Mouse (Mus musculus) naive thymus-derived CD4-positive, alpha-beta T cell, adult 2 months (primary cell): ENCODE measurements around the gene Paqr9.
"Not testable (repeated sequence)": the region's sequence is repeated elsewhere in the genome, so short reads cannot be mapped to it uniquely, and the experiment has no call there.

Source experiments
- DNase-seq: peaks from one replicate; pipeline ENCODE4 v3.0.0-alpha.2; 2011; ENCODE audit warnings: low read depth

Paqr9 gene

DNA sequence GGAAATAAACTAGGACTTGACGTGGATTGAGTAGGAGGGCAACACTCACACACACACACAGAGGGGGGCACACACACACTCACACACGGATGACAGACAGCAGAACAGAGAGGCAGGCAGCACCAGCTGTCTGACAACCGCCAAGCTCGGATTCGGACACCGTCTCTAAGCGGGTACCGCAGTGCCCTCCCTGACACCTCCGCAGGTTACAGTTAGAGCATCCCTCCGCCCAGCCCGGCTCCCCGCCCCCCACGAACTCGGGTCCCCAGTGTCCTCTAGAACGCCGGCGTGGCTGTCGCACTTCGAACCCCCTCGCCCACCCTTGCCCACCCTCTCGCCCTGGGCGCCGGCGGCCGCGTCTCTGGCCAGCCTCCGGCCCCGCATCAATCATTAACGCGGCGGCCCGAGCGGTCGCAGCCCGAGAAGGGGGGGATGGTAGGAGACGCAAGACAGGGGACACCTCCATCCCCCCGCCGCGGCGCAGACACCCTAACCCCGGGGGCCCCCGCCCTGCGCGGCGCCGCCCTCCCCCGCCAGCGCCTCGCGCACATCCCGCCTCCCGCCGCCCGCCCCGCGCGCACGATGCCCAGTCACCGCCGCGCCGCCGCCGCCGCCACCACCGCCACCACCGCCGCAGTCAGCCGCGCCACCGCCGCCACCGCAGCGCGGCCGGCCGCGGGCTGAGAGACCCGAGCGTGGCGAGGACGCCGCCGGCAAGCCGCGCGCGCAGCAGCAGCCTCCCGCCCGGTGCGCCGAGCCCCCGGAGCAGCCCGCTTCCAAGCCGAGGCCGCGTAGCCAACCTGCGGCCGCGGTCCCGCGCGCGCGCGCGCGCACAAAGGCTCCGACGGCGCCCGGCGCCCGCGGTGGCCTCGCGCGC, at the start of gene Paqr9:
Gene Paqr9, plus strand, starts transcription at position 599 of the 877 bp plus-strand sequence.
- DNase-seq, result no peak

DNA sequence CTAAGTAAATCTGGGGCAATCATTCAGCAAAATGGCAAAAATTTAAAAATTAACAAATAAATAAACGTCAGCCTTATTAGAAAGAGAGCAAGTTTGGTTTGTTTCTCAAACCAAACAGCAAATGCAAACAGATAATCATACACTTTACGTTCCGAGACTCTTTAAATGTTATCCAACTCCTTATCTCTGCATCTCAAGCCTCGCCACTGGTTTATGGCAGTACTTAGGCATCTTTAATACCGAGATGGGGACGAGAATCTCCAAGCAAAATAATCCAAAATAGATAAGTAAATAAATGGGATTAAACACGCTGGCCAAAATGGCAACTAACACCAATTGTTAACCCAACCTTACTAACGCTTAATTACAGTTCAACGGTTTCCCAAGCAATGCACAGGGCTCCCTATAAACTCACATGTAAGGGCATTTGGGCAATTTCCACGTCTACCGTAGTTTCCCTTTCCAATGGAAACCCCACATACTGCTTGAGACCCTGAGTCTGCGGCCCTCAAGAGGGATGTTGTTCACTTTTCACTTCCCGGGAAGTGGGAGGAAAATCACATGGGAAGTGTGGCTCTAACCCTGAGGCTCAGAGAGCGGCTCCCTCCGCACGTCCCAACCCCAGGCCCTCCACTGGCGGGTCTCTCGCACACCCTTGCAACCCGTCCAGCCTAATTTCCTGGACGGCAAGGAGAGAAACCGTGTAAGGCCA, 48.6 kb upstream of the Paqr9 start:
- peak; percentile 23 for DNase-seq

DNA sequence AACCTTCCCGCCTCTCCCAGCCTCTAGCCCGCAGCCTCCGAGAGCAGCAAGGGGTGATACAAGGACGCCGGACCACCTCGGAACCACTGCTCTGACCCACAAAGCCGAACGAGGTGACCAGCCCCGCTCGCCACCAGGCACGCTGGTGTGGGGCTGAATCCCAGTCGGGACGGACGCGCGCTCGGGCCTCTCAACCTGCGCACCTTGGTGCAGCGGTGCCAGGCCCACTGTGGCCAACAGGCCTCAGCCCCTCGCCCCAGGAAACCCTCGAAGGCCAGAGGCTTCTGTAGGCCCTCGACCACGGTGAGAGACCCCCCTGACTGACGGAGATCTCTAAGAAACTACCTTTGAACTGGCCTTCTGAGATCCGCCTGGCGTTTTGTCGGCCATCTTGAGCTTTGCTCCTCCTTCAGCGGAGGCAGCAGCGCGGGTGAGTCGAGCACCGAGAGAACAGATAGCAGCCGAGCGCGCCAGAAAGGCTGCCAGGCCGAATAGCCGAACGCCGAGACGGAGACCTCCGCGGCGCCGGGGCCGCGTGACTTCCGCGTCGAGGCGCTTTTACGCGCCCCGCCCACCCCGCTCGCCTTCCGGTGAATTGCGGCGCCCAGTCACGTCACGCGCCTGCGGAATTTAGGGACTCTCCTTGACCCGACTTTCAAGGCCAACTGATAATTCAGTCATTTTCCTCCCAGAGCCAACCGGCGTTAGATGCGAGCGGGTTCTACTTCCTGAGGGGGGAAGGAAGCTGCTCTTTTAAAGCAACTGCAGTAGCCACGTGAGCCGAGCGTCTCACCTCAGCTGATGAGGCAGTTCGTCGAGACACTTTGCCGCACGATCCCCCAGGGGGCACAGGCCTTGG, 47.8 kb upstream of the Paqr9 start, which contains the start of gene U2surp:
Gene U2surp, minus strand, starts transcription at position 525 of the 859 bp plus-strand sequence.
- DNase-seq, result peak; percentile 97

DNA sequence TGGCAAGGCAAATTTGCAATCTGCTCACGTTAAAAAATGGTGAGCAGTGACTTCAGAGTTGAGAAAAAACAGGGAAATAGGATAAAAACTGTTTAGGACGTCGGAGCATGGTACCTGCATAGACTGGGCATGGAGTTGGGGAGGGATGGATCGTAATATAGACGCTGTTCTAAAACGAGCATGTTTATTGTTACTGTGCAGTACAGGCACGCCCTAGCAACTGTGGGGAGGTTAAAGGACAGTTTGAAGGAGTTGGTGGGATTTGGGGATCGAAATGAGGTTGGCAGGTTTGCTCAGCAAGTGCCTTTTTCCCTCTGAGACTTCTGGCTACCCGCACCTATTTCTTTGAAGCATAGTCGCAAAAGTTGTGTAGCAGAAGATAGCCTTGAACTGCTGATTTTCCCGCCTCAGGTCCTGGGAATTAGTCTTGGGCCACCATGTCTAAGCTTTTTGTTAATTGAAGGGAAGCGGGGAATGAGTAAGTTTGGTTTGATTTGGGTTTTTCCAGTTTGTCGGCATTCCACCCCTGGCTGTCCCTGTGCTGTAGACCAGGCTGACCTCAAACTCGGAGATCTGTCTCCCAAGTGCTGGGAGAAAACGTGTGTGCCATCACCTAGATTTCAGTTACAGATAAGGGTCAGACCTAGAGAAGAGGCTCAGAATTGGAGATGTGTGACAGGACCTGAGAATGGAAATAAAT, 47.0 kb upstream of the Paqr9 start:
- peak; percentile 16 for DNase-seq

- no peak for DNase-seq
Observed at GRCm38 (mm10) chr9:95513776-95514175, 45.7 kb upstream of the Paqr9 start.

DNA sequence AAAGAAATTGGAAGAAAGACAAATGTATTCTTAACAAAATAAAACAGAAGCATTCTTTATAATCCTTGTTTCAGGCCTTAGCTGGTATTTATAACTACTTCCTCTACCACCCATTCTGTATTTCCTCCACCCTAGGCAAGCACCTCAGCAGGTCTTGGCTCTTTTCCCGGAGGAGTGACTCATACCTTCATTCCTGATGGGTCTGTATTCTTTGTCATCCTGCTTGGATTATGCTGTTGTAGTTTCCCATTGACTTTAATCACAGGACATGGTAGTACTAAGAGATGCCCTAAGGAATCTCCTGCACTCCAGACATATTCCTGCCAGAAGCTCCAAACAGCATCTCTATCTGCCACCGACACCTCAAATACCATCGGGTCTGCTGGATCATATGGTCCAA, 45.1 kb upstream of the Paqr9 start:
- not testable (repeated sequence) for DNase-seq

GRCm38 (mm10) chr9:95520563-95520962, 38.9 kb upstream of the Paqr9 start:
- DNase-seq, result no peak

GRCm38 (mm10) chr9:95521031-95521430, 38.4 kb upstream of the Paqr9 start:
- no peak for DNase-seq

GRCm38 (mm10) chr9:95521566-95521965, 37.9 kb upstream of the Paqr9 start:
- DNase-seq, result no peak

GRCm38 (mm10) chr9:95522561-95522960, 36.9 kb upstream of the Paqr9 start:
- DNase-seq, result no peak

DNA sequence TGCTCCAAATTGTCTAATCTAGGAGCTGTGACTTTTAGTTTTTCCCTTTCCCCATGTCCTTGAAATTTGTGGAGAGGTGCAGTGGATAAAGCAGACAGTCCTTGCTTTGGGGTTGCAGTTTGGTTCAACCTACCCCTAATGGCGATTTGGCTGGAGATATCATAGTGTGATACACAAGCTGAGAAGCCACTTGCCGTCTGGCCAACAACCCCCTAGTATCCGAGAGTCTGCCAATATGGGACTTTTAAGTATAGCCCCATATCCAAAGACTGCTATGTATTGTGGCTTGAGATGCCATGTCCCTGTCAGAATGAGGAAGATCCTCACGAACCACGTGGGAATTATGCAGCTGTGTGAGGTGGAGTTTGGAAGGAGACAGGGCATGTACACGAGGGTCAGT, 34.1 kb upstream of the Paqr9 start:
- no peak for DNase-seq

- DNase-seq, result no peak
Observed at GRCm38 (mm10) chr9:95525961-95526360, 33.5 kb upstream of the Paqr9 start.

GRCm38 (mm10) chr9:95527676-95528075, 31.8 kb upstream of the Paqr9 start:
- no peak for DNase-seq

GRCm38 (mm10) chr9:95531144-95531543, 28.3 kb upstream of the Paqr9 start:
- no peak for DNase-seq

- peak; percentile 10 for DNase-seq
Observed at GRCm38 (mm10) chr9:95533817-95534216, 25.6 kb upstream of the Paqr9 start.

- DNase-seq, result no peak
Observed at GRCm38 (mm10) chr9:95539176-95539800, 20.2 kb upstream of the Paqr9 start.

- DNase-seq, result peak; percentile 48
Observed at GRCm38 (mm10) chr9:95540487-95540886, 19.0 kb upstream of the Paqr9 start.

DNA sequence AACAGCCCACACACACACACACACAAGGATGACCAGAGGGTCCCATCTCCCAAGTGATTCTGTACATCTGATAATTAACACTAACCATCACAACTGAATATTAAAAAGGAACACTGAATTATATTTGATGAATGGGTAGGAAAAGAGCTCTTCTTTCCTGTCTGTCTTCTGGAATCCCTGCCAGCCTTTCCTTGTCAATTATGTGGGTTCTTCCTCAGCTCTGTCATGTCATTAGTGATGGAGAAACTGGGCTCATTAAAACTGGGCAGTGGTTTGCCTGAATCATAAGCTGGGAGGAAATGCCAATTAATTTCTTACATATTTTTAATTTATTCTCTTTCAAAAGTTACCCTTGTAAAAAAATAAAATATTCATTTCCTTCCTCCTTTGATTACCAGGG, 18.2 kb upstream of the Paqr9 start:
- DNase-seq, result no peak

GRCm38 (mm10) chr9:95541650-95542432, 17.6 kb upstream of the Paqr9 start:
- DNase-seq, result no peak

- DNase-seq, result no peak
Observed at GRCm38 (mm10) chr9:95542475-95542874, 17.0 kb upstream of the Paqr9 start.
